ENCODE assay signal across 9 mouse cellular contexts in genomic region chr1:134066554-134066953, GRCm38 (mm10). TPM values are rescaled to one million over a fixed set of nuclear protein-coding genes. Genes with fewer than 3 reads are reported as not detected.
DNase-seq lines count a peak whose midpoint lies in the region; ATAC-seq and TF ChIP-seq lines count a peak whose summit lies in the region.
"Had no signal": no experiment of that assay in that cellular context is flagged by ENCODE, and none has a peak within 500 bp of the region (broad histone marks: within the 10 kb centered on the region; RNA-seq: fewer than 3 reads in every experiment).

No protein-coding gene starts in this region.

- ATAC-seq in limb, embryonic 11.5 days (ENCODE audit: insufficient number of reproducible peaks, low FRiP score, low TSS enrichment, low read depth): no peak
- no peak for ATAC-seq in erythroid progenitor cell, adult 5-6 weeks (replicated peaks; ENCODE audit: low FRiP score, poor library complexity, severe bottlenecking)
- ATAC-seq in monocyte, adult 5-6 weeks (replicated peaks; ENCODE audit: insufficient number of reproducible peaks, low FRiP score, low TSS enrichment, poor library complexity, severe bottlenecking): no peak

- DNase-seq in kidney, adult 2 months: no peak
- no peak for DNase-seq in kidney, adult 9 months
- peak; percentile 38 for DNase-seq in thymus, postnatal 14 days
- DNase-seq in thymus, postnatal 36 days: no peak
- DNase-seq in limb, embryonic 11.5 days (ENCODE audit: low spot score): no peak
- no peak for DNase-seq in Muller cell, postnatal 12 days (ENCODE audit: inconsistent ontology term)

- no peak overlapping the region for H3K4me2 ChIP-seq in limb, embryonic 11.5 days (ENCODE audit: low read depth, severe bottlenecking)

- H3K27me3 ChIP-seq in kidney, adult 2 months (replicated peaks; ENCODE audit: control insufficient read depth, insufficient read depth, low read length): no peaks in the 10 kb centered on the region
- H3K27me3 ChIP-seq in limb, embryonic 11.5 days (ENCODE audit: control insufficient read depth, insufficient read depth, low read length): no peaks in the 10 kb centered on the region

- no peaks in the 10 kb centered on the region for H3K9me3 ChIP-seq in limb, embryonic 11.5 days (ENCODE audit: control insufficient read depth, low read length)

- H3K36me3 ChIP-seq in kidney, adult 2 months (ENCODE audit: control insufficient read depth, insufficient read depth, low read length): no peaks in the 10 kb centered on the region
- no peaks in the 10 kb centered on the region for H3K36me3 ChIP-seq in limb, embryonic 11.5 days (ENCODE audit: control insufficient read depth, insufficient read depth, low read length)

- H3K4me1 ChIP-seq in kidney, adult 2 months (ENCODE audit: control insufficient read depth, insufficient read depth, low read length): peaks cover 25% of the 10 kb centered on the region
- H3K4me1 ChIP-seq in limb, embryonic 11.5 days (ENCODE audit: control insufficient read depth, insufficient read depth, low read length): peaks cover 59% of the 10 kb centered on the region

- 0 out of 2 replicates have a peak overlapping the region, but pooled peaks have one; percentile 12 for H3K27ac ChIP-seq in kidney, adult 2 months (ENCODE audit: insufficient read depth, low read depth, low read length)
- H3K27ac ChIP-seq in limb, embryonic 11.5 days (replicated peaks; ENCODE audit: low read depth, low read length): peak overlapping the region; percentile 31; the same call in 1 of the 2 replicates
- H3K27ac ChIP-seq: liver, embryonic 14.5 days had no signal

- no peak for TF ChIP-seq POLR2A in kidney, adult 2 months (IDR thresholded peaks at IDR 0.05; ENCODE audit: low read depth, low read length)

- 62% methylated on average over 3 of the region's 3 CpGs for WGBS in kidney, adult 2 months
- 60% methylated on average over 3 of the region's 3 CpGs for WGBS in limb, embryonic 11.5 days

- no peak overlapping the region for H3K9ac ChIP-seq in limb, embryonic 11.5 days (ENCODE audit: low read length)
- H3K9ac ChIP-seq: liver, embryonic 14.5 days had no signal

- TF ChIP-seq CTCF in kidney, adult 2 months (conservative IDR thresholded peaks at IDR 0.05; ENCODE audit: insufficient read depth, insufficient read length, low read depth, low read length): no peak

- no peak overlapping the region for H3K4me3 ChIP-seq in kidney, adult 2 months (ENCODE audit: insufficient read depth, low read depth, low read length)
- no peak overlapping the region for H3K4me3 ChIP-seq in limb, embryonic 11.5 days (ENCODE audit: low read depth, low read length)

RNA-seq across cellular contexts. Expression of gene Btg2, which starts 12.4 kb away (rescaled TPM):
- 20.3 and 23.7 TPM in 2 replicates for polyA plus RNA-seq in kidney, adult 2 months (2012; rRNA removed)
- 21.3 and 22.1 TPM in 2 replicates for polyA plus RNA-seq in limb, embryonic 11.5 days (2014; fragmentation: Nextera tagmentation; extraction: Ambion mirVana)
- total RNA-seq in erythroid progenitor cell, adult 5-6 weeks (2015; ENCODE audit: low replicate concordance): 156 and 184 TPM in 2 replicates
- total RNA-seq in erythroid progenitor cell, adult 5-6 weeks (2017; ENCODE audit: low replicate concordance): 261 and 289 TPM in 2 replicates
- 390 to 783 TPM (median 430 TPM) in 3 replicates for total RNA-seq in monocyte, adult 5-6 weeks (2017)

RNA-seq across cellular contexts. Expression of gene Fmod, which starts 29.5 kb away (rescaled TPM):
- 9.7 and 11.9 TPM in 2 replicates for polyA plus RNA-seq in kidney, adult 2 months (2012; rRNA removed)
- polyA plus RNA-seq in limb, embryonic 11.5 days (2014; fragmentation: Nextera tagmentation; extraction: Ambion mirVana): 2.9 and 4.5 TPM in 2 replicates
- not detected in 2 replicates for total RNA-seq in erythroid progenitor cell, adult 5-6 weeks (2015; ENCODE audit: low replicate concordance)
- total RNA-seq in erythroid progenitor cell, adult 5-6 weeks (2017; ENCODE audit: low replicate concordance): not detected in 2 replicates
- total RNA-seq in monocyte, adult 5-6 weeks (2017): not detected in 3 replicates

RNA-seq across cellular contexts. Expression of gene Chit1, which starts 44.5 kb away (rescaled TPM):
- polyA plus RNA-seq in kidney, adult 2 months (2012; rRNA removed): not detected in 2 replicates
- polyA plus RNA-seq in limb, embryonic 11.5 days (2014; fragmentation: Nextera tagmentation; extraction: Ambion mirVana): not detected in 2 replicates
- total RNA-seq in erythroid progenitor cell, adult 5-6 weeks (2015; ENCODE audit: low replicate concordance): 1.1 and 4.2 TPM in 2 replicates
- total RNA-seq in erythroid progenitor cell, adult 5-6 weeks (2017; ENCODE audit: low replicate concordance): not detected in 2 replicates
- 0.67 to 1.4 TPM (median 0.85 TPM) in 3 replicates for total RNA-seq in monocyte, adult 5-6 weeks (2017)
